Mouse (Mus musculus) B cell, adult 2 months (primary cell): Measurements from ENCODE around the gene Clec12a.
"Not testable (repeated sequence)": the region's sequence is repeated elsewhere in the genome, so short reads cannot be mapped to it uniquely, and the experiment has no call there.

Experiments
- DNase-seq, 2 experiments: peaks; one replicate each; pipeline ENCODE4 v3.0.0; 2022

Gene Clec12a

DNA sequence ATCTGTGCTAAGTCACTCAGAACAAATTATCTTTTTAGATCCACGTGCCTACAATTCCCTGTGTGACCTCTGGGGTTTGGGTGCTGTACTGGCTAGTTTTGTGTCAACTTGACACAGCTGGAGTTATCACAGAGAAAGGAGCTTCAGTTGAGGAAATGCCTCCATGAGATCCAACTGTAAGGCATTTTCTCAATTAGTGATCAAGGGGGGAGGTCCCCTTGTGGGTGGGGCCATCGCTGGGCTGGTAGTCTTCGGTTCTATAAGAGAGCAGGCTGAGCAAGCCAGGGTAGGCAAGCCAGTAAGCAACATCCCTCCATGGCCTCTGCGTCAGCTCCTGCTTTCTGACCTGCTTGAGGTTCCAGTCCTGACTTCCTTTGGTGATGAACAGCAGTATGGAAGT is at the start of gene Clec12a:
Clec12a (plus strand) TSS at position 301 of the 400 bp plus-strand sequence.
- DNase-seq, result not testable (repeated sequence)

- no peak for DNase-seq
These were observed 38.3 kb upstream of the Clec12a start for GRCm38 (mm10) chr6:129304180-129304579.

- DNase-seq, result no peak
These were observed 30.0 kb upstream of the Clec12a start for GRCm38 (mm10) chr6:129312499-129312898.

DNA sequence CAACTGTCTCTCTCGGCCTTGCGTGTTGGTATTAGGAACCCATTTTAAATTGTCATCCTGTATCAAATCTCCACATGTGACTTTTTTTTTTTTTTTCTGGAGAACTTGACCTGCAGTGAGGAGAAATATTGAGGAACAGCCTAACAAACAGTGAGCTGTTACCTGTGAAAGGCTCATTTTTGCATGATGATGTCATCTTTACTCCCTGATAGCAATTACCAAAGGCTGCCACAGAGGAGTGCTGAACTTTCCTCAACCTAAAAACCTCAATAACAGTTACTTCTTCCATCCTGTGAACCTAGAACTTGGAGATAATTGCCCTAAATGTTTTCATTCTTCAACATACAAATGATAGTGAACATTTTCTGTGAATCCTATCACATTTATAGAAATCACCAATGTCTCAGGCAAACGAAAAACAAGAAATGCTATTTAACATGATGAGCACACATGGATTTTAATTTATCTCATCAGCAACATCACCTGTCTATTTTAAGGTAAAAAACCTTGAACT is 27.8 kb upstream of the Clec12a start:
- DNase-seq, result no peak

- DNase-seq, result no peak
These were observed 26.8 kb upstream of the Clec12a start for GRCm38 (mm10) chr6:129315698-129316097.

GRCm38 (mm10) chr6:129316463-129316862 is 26.0 kb upstream of the Clec12a start:
- no peak for DNase-seq

- peak; percentile 29 to 30 for DNase-seq
These were observed 24.1 kb upstream of the Clec12a start for GRCm38 (mm10) chr6:129318395-129318794.

- no peak for DNase-seq
These were observed 23.2 kb upstream of the Clec12a start for GRCm38 (mm10) chr6:129319331-129319730.

DNA sequence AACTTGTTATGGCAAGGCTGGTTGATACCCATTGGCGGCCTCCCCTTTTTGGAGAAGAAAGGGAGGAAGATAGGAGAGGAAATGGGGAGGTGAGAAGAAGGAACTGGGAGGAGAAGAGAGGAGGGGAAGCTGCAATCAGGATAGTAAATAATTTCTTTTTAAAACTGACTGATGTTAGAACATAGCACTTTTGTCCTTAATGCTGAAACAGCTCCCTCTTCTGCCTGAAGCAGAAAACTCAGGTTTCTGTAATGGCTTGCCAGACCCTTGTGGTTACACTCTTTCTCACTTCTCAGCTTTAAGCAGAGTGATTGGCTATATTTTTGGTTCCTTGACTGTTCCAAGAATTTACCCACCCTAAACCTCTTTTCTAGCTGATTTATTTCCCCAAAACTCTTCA is 16.5 kb upstream of the Clec12a start:
- DNase-seq, result peak; percentile 40 to 47

DNA sequence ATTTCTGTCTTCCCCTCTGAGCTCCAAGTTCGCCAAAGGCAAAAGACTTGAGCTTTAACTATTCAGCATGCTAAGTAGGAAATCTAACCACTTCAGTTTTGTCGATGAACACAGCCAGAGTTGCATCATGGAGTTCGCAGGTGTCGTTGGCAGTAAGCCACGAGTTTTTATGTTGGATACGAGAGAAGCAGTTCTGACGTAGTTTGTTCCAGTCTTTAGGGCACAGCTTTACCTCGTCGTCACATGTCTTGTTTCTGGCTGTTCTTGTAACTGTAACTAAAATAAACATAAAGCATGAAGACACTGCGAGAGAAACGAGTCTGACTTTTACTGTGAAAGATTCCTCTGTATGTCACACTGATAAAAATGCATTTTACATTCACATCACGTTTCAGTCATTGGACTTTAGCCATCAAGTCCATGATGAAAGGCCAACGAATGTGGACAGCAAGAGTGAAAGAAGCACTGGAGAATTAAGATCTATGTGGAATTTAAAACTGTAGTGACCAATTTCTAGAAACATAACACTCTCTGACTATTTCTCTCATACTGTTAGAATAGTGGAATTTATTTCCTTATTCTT is 15.8 kb upstream of the Clec12a start:
- peak in 1 of 2 experiments; percentile 26 for DNase-seq

DNA sequence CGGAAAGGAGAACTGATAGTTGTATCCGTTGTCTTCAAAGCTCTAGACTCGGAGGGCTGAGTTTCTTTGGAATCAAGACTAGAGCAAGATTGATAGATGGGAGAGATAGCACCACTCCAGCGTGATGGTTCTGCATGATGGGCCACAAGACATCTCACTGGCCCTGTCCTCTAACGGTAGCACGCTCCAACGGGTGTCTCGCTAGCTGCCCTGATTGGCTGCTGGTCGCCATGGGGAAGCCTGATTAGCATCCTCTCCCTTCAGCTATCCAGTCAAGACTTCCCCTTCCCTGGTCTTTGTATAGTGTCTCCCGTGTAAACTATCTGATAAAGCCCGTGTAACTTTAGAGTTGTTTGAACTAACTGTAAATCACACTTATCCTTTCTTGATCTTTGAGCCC is 10.9 kb upstream of the Clec12a start, which contains the start of gene 4922502D21Rik:
4922502D21Rik (minus strand) TSS at position 187 of the 400 bp plus-strand sequence.
- no peak for DNase-seq

- peak; percentile 78 to 80 for DNase-seq
These were observed 8.8 kb upstream of the Clec12a start for GRCm38 (mm10) chr6:129333674-129334078.

DNA sequence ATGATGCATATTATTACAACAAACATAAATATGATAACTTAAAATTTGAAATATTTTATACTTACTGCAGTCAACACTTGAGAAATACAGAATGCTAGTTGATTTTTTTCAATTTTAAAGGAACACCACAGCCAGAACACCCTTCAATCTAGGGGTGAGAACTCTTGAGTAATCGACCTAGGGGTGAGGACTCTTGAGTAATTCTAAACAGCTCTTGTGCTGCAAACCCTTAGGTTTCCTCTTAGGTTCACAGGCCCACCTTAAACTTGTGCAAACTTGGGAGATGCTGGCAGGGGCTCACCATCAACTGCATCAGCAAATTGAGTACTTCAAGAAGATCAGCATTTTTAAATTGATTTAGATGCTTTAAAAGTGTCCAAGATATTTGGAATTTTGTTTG is 4.7 kb upstream of the Clec12a start:
- DNase-seq, result no peak

- peak; percentile 39 to 44 for DNase-seq
These were observed 1.9 kb downstream of the Clec12a start for GRCm38 (mm10) chr6:129344408-129344807.

GRCm38 (mm10) chr6:129349524-129350352 is 7.2 kb downstream of the Clec12a start:
- DNase-seq, result peak; percentile 66 to 68

GRCm38 (mm10) chr6:129351091-129351490 is 8.6 kb downstream of the Clec12a start:
- no peak for DNase-seq

DNA sequence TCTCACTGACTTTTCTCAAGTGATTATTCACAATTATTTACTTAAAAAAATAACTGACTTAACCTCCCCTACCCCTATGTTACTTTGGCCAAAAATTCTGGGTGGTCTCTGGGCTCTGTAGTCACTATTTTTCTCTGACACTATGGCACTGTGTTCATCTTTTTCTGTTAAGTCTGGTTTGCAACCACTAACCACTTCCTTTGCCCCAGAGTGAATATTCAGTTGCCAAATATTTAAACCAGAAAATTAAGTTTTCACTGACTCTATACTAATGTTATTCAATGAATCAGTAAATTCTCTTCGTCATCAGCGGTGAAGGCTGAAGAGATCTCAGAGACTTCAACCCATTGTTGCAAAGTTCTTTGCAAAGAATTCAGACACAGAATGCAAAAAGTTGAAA is 13.3 kb downstream of the Clec12a start:
- no peak for DNase-seq

DNA sequence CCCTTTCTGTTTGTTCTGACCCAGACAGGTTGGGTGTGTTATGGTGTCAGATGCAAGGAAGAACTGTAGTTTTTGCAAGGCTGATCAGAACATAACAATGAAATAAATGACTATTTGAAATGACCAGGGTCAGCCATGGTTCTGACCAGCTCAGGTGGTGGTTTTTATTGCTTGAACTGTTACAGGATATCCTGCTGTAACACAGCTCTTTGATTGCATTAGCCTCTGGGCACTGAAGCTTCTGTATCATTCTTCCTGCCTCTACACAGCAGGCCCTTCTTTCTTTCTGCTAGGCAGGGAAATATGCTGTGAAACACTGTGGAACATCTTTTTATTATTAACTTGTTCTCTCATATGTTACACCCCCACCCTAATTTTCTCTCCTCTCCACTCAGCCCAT is 13.9 kb downstream of the Clec12a start:
- no peak for DNase-seq

DNA sequence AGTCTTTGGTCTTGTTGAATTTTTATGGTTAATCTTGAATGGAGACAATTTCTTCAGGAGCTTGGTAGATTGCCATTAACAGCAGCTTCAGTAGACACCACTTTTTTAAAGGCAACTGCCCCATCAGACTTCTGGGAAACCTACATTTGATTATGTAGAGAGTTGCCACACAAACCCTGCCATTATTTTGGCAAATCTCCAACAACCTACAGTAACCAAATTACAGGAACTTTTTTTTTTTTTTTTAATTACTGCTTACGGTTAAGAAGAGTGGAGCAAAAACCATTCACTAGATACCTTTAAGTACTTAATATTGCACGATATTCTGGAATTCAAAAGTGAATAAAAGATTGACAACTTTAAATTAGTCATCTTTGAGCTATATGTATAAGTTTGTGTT is 17.0 kb downstream of the Clec12a start:
- DNase-seq, result no peak

DNA sequence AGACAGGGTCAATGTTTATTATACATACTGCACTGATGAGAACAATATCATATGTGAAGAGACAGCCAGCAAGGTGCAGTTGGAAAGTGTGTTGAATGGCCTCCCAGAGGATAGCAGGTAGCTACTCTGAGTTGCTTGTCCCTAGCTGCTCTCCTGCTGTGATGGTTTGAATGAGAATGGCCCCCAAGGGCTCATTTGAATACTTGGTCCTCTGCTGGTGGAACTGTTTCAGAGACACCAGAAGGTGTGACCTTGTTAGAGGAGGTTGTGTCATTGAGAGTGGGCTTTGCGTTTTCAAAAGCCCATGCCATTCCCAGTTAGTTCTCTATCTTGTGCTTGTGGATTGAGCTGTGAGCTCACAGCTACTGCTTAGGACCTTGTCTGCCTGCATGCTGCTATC is 21.5 kb downstream of the Clec12a start:
- DNase-seq, result no peak

GRCm38 (mm10) chr6:129365959-129366359 is 23.5 kb downstream of the Clec12a start:
- peak; percentile 74 to 79 for DNase-seq

- no peak for DNase-seq
These were observed 27.1 kb downstream of the Clec12a start for GRCm38 (mm10) chr6:129369374-129370132.

DNA sequence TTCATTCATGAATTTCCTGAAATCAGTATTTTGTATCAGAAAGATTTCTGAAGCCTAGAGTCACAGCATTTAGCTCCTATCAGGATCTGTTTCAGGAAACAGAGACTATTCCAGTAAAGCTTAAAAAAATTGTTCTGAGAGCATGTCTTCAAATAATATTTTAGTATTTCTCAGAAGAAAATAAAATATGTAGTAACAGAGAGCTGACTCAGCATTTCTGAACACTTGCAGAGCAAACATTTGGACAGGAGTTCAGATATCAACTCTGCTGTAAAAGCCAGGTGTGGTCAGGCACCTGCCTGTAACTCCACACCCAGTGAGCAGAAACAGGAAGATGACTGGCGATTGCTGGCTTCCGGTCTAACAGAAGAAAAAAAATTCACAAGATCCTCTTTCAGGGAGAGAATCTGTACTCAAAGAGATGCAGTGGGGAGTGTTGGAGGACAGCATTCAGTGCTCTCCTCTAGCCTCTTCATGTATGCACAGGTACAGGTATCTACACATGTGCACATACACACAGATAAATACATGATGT is 32.5 kb downstream of the Clec12a start:
- peak; percentile 19 to 22 for DNase-seq
